Mouse (Mus musculus) ES-Bruce4 (cell line): Measurements from ENCODE around the gene Tbxas1.

Experiments
- CTCF ChIP-seq: IDR thresholded peaks from one replicate; pipeline ENCODE4 v1.8.1; 2011; ENCODE audit warnings: low read depth, low read length
- EP300 ChIP-seq: IDR thresholded peaks from 2 replicates; pipeline ENCODE4 v1.6.1; 2011; ENCODE audit warnings: low read depth, low read length; ENCODE audit not compliant: insufficient read depth
- POLR2A ChIP-seq: IDR thresholded peaks from one replicate; pipeline ENCODE4 v1.8.1; 2011; ENCODE audit warnings: low read length; ENCODE audit not compliant: insufficient read depth

- no peak for TF ChIP-seq EP300
- TF ChIP-seq CTCF = no peak
- TF ChIP-seq POLR2A = no peak
Observed at GRCm38 (mm10) chr6:38829452-38829851, 45.8 kb upstream of the Tbxas1 start.
